ENCODE assay signal across 10 mouse cellular contexts in genomic region chr10:42355980-42356379, GRCm38 (mm10).
DNase-seq lines count a peak whose midpoint lies in the region; ATAC-seq and TF ChIP-seq lines count a peak whose summit lies in the region.
"Had no signal": no experiment of that assay in that cellular context is flagged by ENCODE, and none has a peak within 500 bp of the region (broad histone marks: within the 10 kb centered on the region; RNA-seq: fewer than 3 reads in every experiment).

No protein-coding gene starts in this region.

- H3K27ac ChIP-seq in testis, adult 2 months (ENCODE audit: control insufficient read depth, insufficient read depth, low read depth, low read length), result no peak overlapping the region
- H3K27ac ChIP-seq in embryonic facial prominence, embryonic 10.5 days (replicated peaks), result no peak overlapping the region; the same call in 1 of the 2 replicates

- 0 out of 2 replicates have a peak, but pooled peaks have one; percentile 27 for ATAC-seq in frontal cortex, adult (ENCODE audit: low TSS enrichment)

- H3K4me3 ChIP-seq in testis, adult 2 months (ENCODE audit: control insufficient read depth, low read depth, low read length), result no peak overlapping the region
- H3K4me3 ChIP-seq in embryonic facial prominence, embryonic 10.5 days, result no peak overlapping the region

- intact Hi-C loops in left cerebral cortex, postnatal 10 days (cut with DNase I), result no loop called here

- WGBS in embryonic facial prominence, embryonic 10.5 days, result 38% methylated on average over 3 of the region's 3 CpGs

- DNase-seq in frontal cortex, adult 2 months (ENCODE audit: extremely low spot score in 1 of 2, low spot score in 1 of 2), result no peak
- DNase-seq in testis, postnatal 14 days (ENCODE audit: low spot score), result no peak
- DNase-seq in embryonic facial prominence, embryonic 10.5 days (ENCODE audit: low spot score), result peak; percentile 41
- DNase-seq in thymus, postnatal 4 days, result peak; percentile 52
- DNase-seq in kidney, postnatal 10 days, result no peak
- no peak for DNase-seq in left cerebral cortex, postnatal 10 days (ENCODE audit: extremely low spot score in 1 of 2, low spot score in 2 of 2)
- DNase-seq: gastrocnemius, postnatal 36 days; kidney, adult 18-20 months had no signal

- no peaks in the 10 kb centered on the region for H3K9me3 ChIP-seq in embryonic facial prominence, embryonic 10.5 days

- no peaks in the 10 kb centered on the region for H3K36me3 ChIP-seq in testis, adult 2 months (ENCODE audit: control insufficient read depth, insufficient read depth, low read length)
- no peaks in the 10 kb centered on the region for H3K36me3 ChIP-seq in embryonic facial prominence, embryonic 10.5 days (replicated peaks)

- TF ChIP-seq POLR2A in testis, adult 2 months (IDR thresholded peaks at IDR 0.05; ENCODE audit: control insufficient read depth, low read depth, low read length), result no peak

- H3K4me1 ChIP-seq in testis, adult 2 months (ENCODE audit: control insufficient read depth, insufficient read depth, low read length), result no peaks in the 10 kb centered on the region
- H3K4me1 ChIP-seq in embryonic facial prominence, embryonic 10.5 days, result no peaks in the 10 kb centered on the region

- peak; percentile 48; the same call in 1 of the 2 replicates for TF ChIP-seq CTCF in testis, adult 2 months (IDR thresholded peaks at IDR 0.05; ENCODE audit: control insufficient read depth, insufficient read depth, insufficient replicate concordance, low read depth, low read length)

- H3K27me3 ChIP-seq in testis, adult 2 months (ENCODE audit: control insufficient read depth, insufficient read depth, low read length), result no peaks in the 10 kb centered on the region
- H3K27me3 ChIP-seq in embryonic facial prominence, embryonic 10.5 days (replicated peaks; ENCODE audit: low read depth, poor library complexity, severe bottlenecking), result no peaks in the 10 kb centered on the region

Comparison
In these comparisons a context has a peak if more than half of its experiments do, and no peak if none do; other contexts are left out.
1. DNase-seq: peak in embryonic facial prominence, embryonic 10.5 days (single experiment) and thymus, postnatal 4 days (single experiment); none in frontal cortex, adult 2 months (0 of 2), testis, postnatal 14 days (single experiment), kidney, postnatal 10 days (single experiment) and left cerebral cortex, postnatal 10 days (0 of 2).